Mouse (Mus musculus) forebrain, embryonic 11.5 days (tissue): ENCODE measurements around the gene Olfr934. TPM values are rescaled to one million over a fixed set of nuclear protein-coding genes. Genes with fewer than 3 reads are reported as not detected.

ENCODE experiments used
- ATAC-seq: fragments of 200-750 bp; cut with Nextera tagmentation; replicated peaks from 2 replicates; pipeline ENCODE4 v1.8.0; 2017; ENCODE audit warnings: moderate TSS enrichment; ENCODE audit not compliant: low FRiP score
- DNase-seq: peaks from one replicate; pipeline ENCODE4 v3.0.0-alpha.2; 2017; ENCODE audit warnings: low spot score
- H3K27ac ChIP-seq: fragments of 300-500 bp; sonication (generic); 2 replicates; pipeline ENCODE4 v1.5.1; 2014; ENCODE audit warnings: low read depth, low read length
- H3K27me3 ChIP-seq: fragments of 300-500 bp; sonication (generic); 2 replicates; pipeline ENCODE4 v1.6.1; 2014; ENCODE audit warnings: mild to moderate bottlenecking, low read length, mixed read lengths; ENCODE audit not compliant: control insufficient read depth, insufficient read depth
- H3K36me3 ChIP-seq: fragments of 300-500 bp; sonication (generic); 2 replicates; pipeline ENCODE4 v1.6.1; 2014; ENCODE audit warnings: mild to moderate bottlenecking, low read length, moderate library complexity, mixed read lengths; ENCODE audit not compliant: control insufficient read depth, insufficient read depth
- H3K4me1 ChIP-seq: fragments of 300-500 bp; sonication (generic); replicated peaks from 2 replicates; pipeline ENCODE4 v1.6.1; 2014; ENCODE audit warnings: low read length, mixed read lengths; ENCODE audit not compliant: control insufficient read depth, insufficient read depth
- H3K4me2 ChIP-seq: fragments of 300-500 bp; sonication (generic); 2 replicates; pipeline ENCODE4 v1.6.1; 2014; ENCODE audit warnings: low read depth, mild to moderate bottlenecking, low read length, moderate library complexity, mixed read lengths; ENCODE audit not compliant: severe bottlenecking
- H3K4me3 ChIP-seq: fragments of 300-500 bp; sonication (generic); 2 replicates; pipeline ENCODE4 v1.5.1; 2014; ENCODE audit warnings: low read depth, low read length
- H3K9ac ChIP-seq: fragments of 300-500 bp; sonication (generic); 2 replicates; pipeline ENCODE4 v1.6.1; 2014; ENCODE audit warnings: low read length
- H3K9me3 ChIP-seq: fragments of 300-500 bp; sonication (generic); 2 replicates; pipeline ENCODE4 v1.6.1; 2016; ENCODE audit warnings: low read length, mixed read lengths; ENCODE audit not compliant: control insufficient read depth
- WGBS: fragments of 180-500 bp; shearing (Covaris S2); extraction: QIAGEN DNeasy Blood & Tissue Kit; methylation state at CpG from one replicate; pipeline ENCODE4 v1.1.7; 2014; 5-methylcytosine and 5-hydroxymethylcytosine counted together
- polyA plus RNA-seq: library from polyadenylated mRNA; unstranded; fragments of >200 nt; fragmentation: Nextera tagmentation; extraction: Ambion mirVana; gene quantifications from 2 replicates; pipeline ENCODE4 v1.2.1, GENCODE M21; 2014

Olfr934 gene
- not detected in 2 replicates for polyA plus RNA-seq

GRCm38 (mm10) chr9:38988215-38988614 lies at the start of gene Olfr934:
Gene Olfr934 (minus strand): TSS chr9:38988315.
- no peak within 1 kb of the TSS for H3K4me3 ChIP-seq
- H3K36me3 ChIP-seq, result no peaks in the 10 kb centered on the region
- no peak within 1 kb of the TSS for H3K4me2 ChIP-seq
- H3K9me3 ChIP-seq, result no peaks in the 10 kb centered on the region
- WGBS, result 95% methylated on average over 2 of the region's 2 CpGs
- H3K27ac ChIP-seq, result no peak within 1 kb of the TSS
- no peaks in the 10 kb centered on the region for H3K4me1 ChIP-seq
- DNase-seq, result no peak
- H3K9ac ChIP-seq, result no peak within 1 kb of the TSS
- no peaks in the 10 kb centered on the region for H3K27me3 ChIP-seq
- no peak for ATAC-seq

DNA sequence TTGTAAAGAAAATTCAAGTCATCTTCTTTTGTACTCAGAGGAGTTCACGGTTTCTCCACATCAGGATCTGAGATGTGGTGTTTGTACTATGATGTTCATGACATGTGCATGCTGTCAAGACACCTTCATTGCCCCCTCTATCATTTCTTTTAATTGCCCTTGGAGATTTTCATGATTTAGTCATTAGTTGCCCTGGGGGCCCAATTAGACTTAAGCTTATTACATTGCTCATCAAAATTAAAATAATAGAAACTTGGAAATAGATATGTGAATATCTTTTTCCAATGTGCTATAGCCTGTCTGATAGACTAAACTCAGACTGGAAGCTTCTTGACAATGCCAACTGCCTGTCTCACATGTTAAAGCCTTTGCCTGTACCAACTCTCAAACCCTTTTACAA lies 35.2 kb upstream of the Olfr934 start, which contains the start of gene Olfr146:
TSS of gene Olfr146 (minus strand) at position 101 of the 400 bp plus-strand sequence.
- Histone ChIP-seq H3K36me3 (no peaks in the 10 kb centered on the region), H3K4me2 (no peak within 1 kb of the TSS), H3K27me3 (no peaks in the 10 kb centered on the region), H3K4me1 (no peaks in the 10 kb centered on the region), H3K27ac (no peak within 1 kb of the TSS), H3K4me3 (no peak within 1 kb of the TSS), H3K9ac (no peak within 1 kb of the TSS), H3K9me3 (no peaks in the 10 kb centered on the region)
- DNase-seq (no peak), ATAC-seq (no peak)
- 91% methylated on average over 1 of the region's 1 CpGs for WGBS

DNA sequence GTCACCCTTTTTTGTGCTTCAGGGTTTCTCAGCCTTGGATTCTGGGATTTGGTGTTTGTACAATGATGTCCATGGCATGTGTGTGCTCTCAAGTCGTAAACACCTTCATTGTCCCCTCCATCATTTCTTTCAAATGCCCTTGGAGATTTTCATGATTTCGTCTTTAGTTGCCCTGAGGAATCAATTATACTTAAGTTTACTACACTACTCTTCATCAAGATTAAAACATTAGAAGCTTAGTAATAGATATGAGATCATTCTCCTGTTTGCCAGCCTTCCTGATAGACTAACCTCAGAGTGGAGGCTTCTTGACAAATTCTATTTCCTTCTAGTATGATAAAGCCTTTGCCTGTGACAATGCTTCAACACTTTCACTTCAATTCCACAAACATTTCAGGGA lies 11.5 kb upstream of the Olfr934 start, which contains the start of gene Olfr935:
TSS of gene Olfr935 (minus strand) at position 101 of the 400 bp plus-strand sequence.
- Histone ChIP-seq H3K27me3 (no peaks in the 10 kb centered on the region), H3K36me3 (no peaks in the 10 kb centered on the region), H3K4me2 (no peak within 1 kb of the TSS), H3K4me1 (no peaks in the 10 kb centered on the region), H3K9me3 (no peaks in the 10 kb centered on the region), H3K27ac (no peak within 1 kb of the TSS), H3K9ac (no peak within 1 kb of the TSS), H3K4me3 (no peak within 1 kb of the TSS)
- ATAC-seq, result no peak
- no peak for DNase-seq
- WGBS, result 81% methylated on average over 2 of the region's 2 CpGs

DNA sequence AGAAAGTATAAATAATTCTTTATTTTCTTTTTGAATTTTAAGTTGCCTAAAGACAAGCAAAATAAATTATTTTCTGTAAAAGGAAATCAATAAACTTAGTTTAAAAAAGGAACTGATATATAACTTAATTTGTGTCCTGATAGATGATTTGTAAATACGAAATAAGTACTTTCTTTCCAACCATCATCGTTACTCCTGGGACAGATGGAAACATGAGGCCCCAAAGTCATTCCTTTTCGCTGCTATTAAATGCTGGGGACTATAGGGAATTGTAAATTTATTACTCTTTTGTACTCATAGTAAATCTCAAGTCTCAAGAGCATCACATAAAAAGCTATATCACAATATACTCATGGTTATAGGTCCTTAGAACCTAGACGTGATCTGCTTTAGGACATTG lies 16.1 kb downstream of the Olfr934 start, which contains the start of gene Olfr933:
TSS of gene Olfr933 (plus strand) at position 301 of the 400 bp plus-strand sequence.
- no peaks in the 10 kb centered on the region for H3K4me1 ChIP-seq
- no peaks in the 10 kb centered on the region for H3K36me3 ChIP-seq
- H3K4me3 ChIP-seq, result no peak within 1 kb of the TSS
- no peak for DNase-seq
- no peak within 1 kb of the TSS for H3K27ac ChIP-seq
- H3K4me2 ChIP-seq, result no peak within 1 kb of the TSS
- no peaks in the 10 kb centered on the region for H3K27me3 ChIP-seq
- H3K9ac ChIP-seq, result no peak within 1 kb of the TSS
- no peaks in the 10 kb centered on the region for H3K9me3 ChIP-seq
- ATAC-seq, result no peak
- 84% methylated on average over 4 of the region's 4 CpGs for WGBS

DNA sequence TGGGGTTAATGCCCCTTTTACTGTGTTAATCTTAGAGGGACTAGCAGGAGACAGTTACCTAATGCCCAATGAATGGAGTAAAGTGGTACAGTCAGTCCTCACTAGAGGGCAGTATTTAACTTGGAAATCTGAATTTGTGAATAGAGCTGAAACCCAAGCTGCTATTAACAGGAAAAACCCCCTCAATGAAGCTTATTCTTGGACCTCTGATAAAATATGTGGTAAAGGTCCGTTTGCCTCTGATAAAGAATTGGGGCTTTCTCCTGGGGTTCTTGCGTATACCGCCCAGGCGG lies 34.0 kb downstream of the Olfr934 start:
- DNase-seq, result no peak
- WGBS, result 91% methylated on average over 4 of the region's 4 CpGs
- no peak overlapping the region for H3K4me2 ChIP-seq
- H3K4me1 ChIP-seq, result no peaks in the 10 kb centered on the region
- no peaks in the 10 kb centered on the region for H3K36me3 ChIP-seq
- no peak overlapping the region for H3K9ac ChIP-seq
- H3K27ac ChIP-seq, result no peak overlapping the region
- H3K27me3 ChIP-seq, result no peaks in the 10 kb centered on the region
- H3K4me3 ChIP-seq, result no peak overlapping the region
- no peak for ATAC-seq
- H3K9me3 ChIP-seq, result no peaks in the 10 kb centered on the region

DNA sequence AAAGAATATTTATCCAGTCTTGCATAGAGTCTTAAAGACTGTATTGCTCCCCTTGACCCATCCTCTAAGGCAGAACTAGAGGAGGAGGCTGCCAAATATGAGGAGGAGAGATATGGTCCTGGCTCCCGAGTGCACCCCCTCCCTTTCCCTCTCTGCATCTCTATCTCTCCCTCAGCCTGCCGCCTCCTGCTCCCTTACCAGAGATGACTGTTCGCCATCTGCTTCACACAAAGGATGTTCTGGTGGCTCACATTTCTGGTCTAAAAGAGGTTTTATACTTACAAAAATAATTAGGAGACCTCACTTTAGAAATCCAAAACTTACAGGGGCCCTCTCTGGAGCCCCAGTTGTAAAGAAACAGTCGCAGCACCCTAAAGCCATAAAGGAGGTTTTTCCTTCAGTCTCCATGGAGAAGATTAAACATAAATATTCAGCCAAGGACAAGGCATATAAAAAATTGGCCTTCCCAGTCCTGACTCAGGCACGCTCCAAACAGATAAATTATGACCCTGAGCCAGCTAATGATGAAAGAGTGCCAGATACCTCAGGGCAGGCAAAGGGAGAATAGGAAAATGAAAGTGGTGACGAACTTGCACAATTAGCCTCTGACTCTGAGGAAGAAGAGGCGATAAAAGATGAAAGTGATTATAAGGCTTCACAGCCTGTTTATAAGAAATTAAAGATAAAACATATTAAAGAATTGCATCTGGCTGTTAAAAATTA lies 34.6 kb downstream of the Olfr934 start:
- WGBS, result 88% methylated on average over 7 of the region's 7 CpGs

More for the DNA sequence above, 34.6 kb downstream of the Olfr934 start:
- H3K27ac ChIP-seq, result no peak overlapping the region
- ATAC-seq (no peak), DNase-seq (no peak)
- no peak overlapping the region for H3K4me2 ChIP-seq
- no peak overlapping the region for H3K4me3 ChIP-seq
- no peaks in the 10 kb centered on the region for H3K9me3 ChIP-seq
- no peaks in the 10 kb centered on the region for H3K36me3 ChIP-seq
- H3K4me1 ChIP-seq, result no peaks in the 10 kb centered on the region
- H3K9ac ChIP-seq, result no peak overlapping the region
- H3K27me3 ChIP-seq, result no peaks in the 10 kb centered on the region

Other genes with a start within 250 kb of the Olfr934 start
- not detected in 2 replicates for gene Olfr920, start 236.0 kb downstream of the Olfr934 start, polyA plus RNA-seq
- gene Olfr921, start 215.2 kb downstream of the Olfr934 start, polyA plus RNA-seq, result not detected in 2 replicates
- gene Olfr922, start 173.7 kb downstream of the Olfr934 start, polyA plus RNA-seq, result not detected in 2 replicates
- not detected in 2 replicates for gene Olfr923, start 161.8 kb downstream of the Olfr934 start, polyA plus RNA-seq
- not detected in 2 replicates for gene Olfr924, start 143.9 kb downstream of the Olfr934 start, polyA plus RNA-seq
- not detected in 2 replicates for gene Olfr26, start 133.3 kb downstream of the Olfr934 start, polyA plus RNA-seq
- gene Olfr926, start 111.2 kb downstream of the Olfr934 start, polyA plus RNA-seq, result not detected in 2 replicates
- not detected in 2 replicates for gene Olfr930, start 58.5 kb downstream of the Olfr934 start, polyA plus RNA-seq
- gene Olfr933, start 16.0 kb downstream of the Olfr934 start, polyA plus RNA-seq, result not detected in 2 replicates
- gene Olfr935, start 11.4 kb upstream of the Olfr934 start, polyA plus RNA-seq, result not detected in 2 replicates
- gene Olfr146, start 35.1 kb upstream of the Olfr934 start, polyA plus RNA-seq, result not detected in 2 replicates
- gene Olfr937, start 76.6 kb upstream of the Olfr934 start, polyA plus RNA-seq, result not detected in 2 replicates
- gene Olfr938, start 90.6 kb upstream of the Olfr934 start, polyA plus RNA-seq, result not detected in 2 replicates
- gene Olfr27, start 139.8 kb upstream of the Olfr934 start, polyA plus RNA-seq, result not detected in 2 replicates
- not detected in 2 replicates for gene Olfr943, start 178.0 kb upstream of the Olfr934 start, polyA plus RNA-seq
- gene Olfr944, start 213.6 kb upstream of the Olfr934 start, polyA plus RNA-seq, result not detected in 2 replicates